Mouse (Mus musculus) liver, adult 2 months (tissue): ENCODE measurements around the gene Hes3.

Experiments used
- CTCF ChIP-seq: fragments of 200-500 bp; IDR thresholded peaks from 2 replicates; pipeline ENCODE4 v1.5.1; 2011; ENCODE audit warnings: low read depth, low read length, control low read depth
- POLR2A ChIP-seq: fragments of 200-500 bp; IDR thresholded peaks from 2 replicates; pipeline ENCODE4 v1.6.1; 2011; ENCODE audit warnings: low read length, control low read depth; ENCODE audit not compliant: insufficient read depth; ENCODE audit errors: extremely low read depth

- no peak for TF ChIP-seq POLR2A
- TF ChIP-seq CTCF: no peak
These were observed 18.3 kb downstream of the Hes3 start for GRCm38 (mm10) chr4:152273191-152273590.
